14 mouse cellular contexts compared by ENCODE assay signal in genomic region chr11:52085857-52086203, GRCm38 (mm10). TPM values are rescaled to one million over a fixed set of nuclear protein-coding genes. Genes with fewer than 3 reads are reported as not detected.
DNase-seq lines count a peak whose midpoint lies in the region; ATAC-seq and TF ChIP-seq lines count a peak whose summit lies in the region.
"Had no signal": no experiment of that assay in that cellular context is flagged by ENCODE, and none has a peak within 500 bp of the region (broad histone marks: within the 10 kb centered on the region; RNA-seq: fewer than 3 reads in every experiment).

No protein-coding gene starts in this region.

- DNase-seq in hindbrain, embryonic 10.5 days (ENCODE audit: low spot score), result no peak
- DNase-seq in forebrain, embryonic 14.5 days (ENCODE audit: low spot score), result peak; percentile 57
- DNase-seq in midbrain, postnatal 0 days (ENCODE audit: low spot score), result peak; percentile 34
- no peak for DNase-seq in urinary bladder, adult 2 months (ENCODE audit: low spot score)
- no peak for DNase-seq in kidney, postnatal 25 days
- DNase-seq: gastrocnemius, postnatal 10 days; kidney, postnatal 36 days; thymus, postnatal 36 days had no signal

- H3K4me2 ChIP-seq in hindbrain, embryonic 12.5 days (replicated peaks), result peak overlapping the region; percentile 11; the same call in 1 of the 2 replicates
- peak overlapping the region; percentile 44 for H3K4me2 ChIP-seq in embryonic facial prominence, embryonic 13.5 days
- H3K4me2 ChIP-seq in forebrain, embryonic 14.5 days (ENCODE audit: low read length), result no peak overlapping the region
- 0 out of 2 replicates have a peak overlapping the region, but pooled peaks have one; percentile 18 for H3K4me2 ChIP-seq in midbrain, postnatal 0 days (ENCODE audit: low read depth, low read length, poor library complexity, severe bottlenecking)

- TF ChIP-seq CTCF in midbrain, postnatal 0 days (IDR thresholded peaks at IDR 0.05), result no peak

- no peak overlapping the region for H3K9ac ChIP-seq in hindbrain, embryonic 12.5 days
- H3K9ac ChIP-seq in embryonic facial prominence, embryonic 13.5 days, result peak overlapping the region; percentile 55; the same call in 1 of the 2 replicates
- H3K9ac ChIP-seq in forebrain, embryonic 14.5 days (ENCODE audit: low read length), result no peak overlapping the region
- H3K9ac ChIP-seq in midbrain, postnatal 0 days (replicated peaks; ENCODE audit: low read length, poor library complexity, severe bottlenecking), result no peak overlapping the region

- no peaks in the 10 kb centered on the region for H3K36me3 ChIP-seq in hindbrain, embryonic 12.5 days
- H3K36me3 ChIP-seq in hindbrain, embryonic 10.5 days, result no peaks in the 10 kb centered on the region
- no peaks in the 10 kb centered on the region for H3K36me3 ChIP-seq in embryonic facial prominence, embryonic 13.5 days
- no peaks in the 10 kb centered on the region for H3K36me3 ChIP-seq in forebrain, embryonic 14.5 days (ENCODE audit: control insufficient read depth, insufficient read depth, low read length)
- no peaks in the 10 kb centered on the region for H3K36me3 ChIP-seq in midbrain, postnatal 0 days (ENCODE audit: insufficient read depth, low read length)
- H3K36me3 ChIP-seq: G1E had no signal

- H3K27ac ChIP-seq in hindbrain, embryonic 12.5 days, result peak overlapping the region; percentile 36; the same call in 1 of the 2 replicates
- H3K27ac ChIP-seq in hindbrain, embryonic 10.5 days, result no peak overlapping the region
- H3K27ac ChIP-seq in embryonic facial prominence, embryonic 13.5 days, result peak overlapping the region; percentile 91
- peak overlapping the region; percentile 67 for H3K27ac ChIP-seq in forebrain, embryonic 14.5 days (ENCODE audit: low read depth, low read length)
- H3K27ac ChIP-seq in midbrain, postnatal 0 days (ENCODE audit: low read depth, low read length), result peak overlapping the region; percentile 79

- no peaks in the 10 kb centered on the region for H3K9me3 ChIP-seq in hindbrain, embryonic 12.5 days (replicated peaks)
- no peaks in the 10 kb centered on the region for H3K9me3 ChIP-seq in hindbrain, embryonic 10.5 days
- no peaks in the 10 kb centered on the region for H3K9me3 ChIP-seq in embryonic facial prominence, embryonic 13.5 days
- H3K9me3 ChIP-seq in forebrain, embryonic 14.5 days (replicated peaks; ENCODE audit: control insufficient read depth, low read length), result no peaks in the 10 kb centered on the region
- H3K9me3 ChIP-seq in midbrain, postnatal 0 days (ENCODE audit: low read length), result no peaks in the 10 kb centered on the region
- H3K9me3 ChIP-seq: G1E had no signal

- no peak overlapping the region for H3K4me3 ChIP-seq in hindbrain, embryonic 12.5 days
- H3K4me3 ChIP-seq in hindbrain, embryonic 10.5 days, result no peak overlapping the region
- peak overlapping the region; percentile 10; the same call in 1 of the 2 replicates for H3K4me3 ChIP-seq in embryonic facial prominence, embryonic 13.5 days
- no peak overlapping the region for H3K4me3 ChIP-seq in forebrain, embryonic 14.5 days (ENCODE audit: low read depth, low read length)
- H3K4me3 ChIP-seq in midbrain, postnatal 0 days (ENCODE audit: low read depth, low read length), result no peak overlapping the region

- H3K27me3 ChIP-seq in hindbrain, embryonic 12.5 days, result peaks cover 2% of the 10 kb centered on the region; the same call in 1 of the 2 replicates
- H3K27me3 ChIP-seq in hindbrain, embryonic 10.5 days (ENCODE audit: insufficient read depth, poor library complexity, severe bottlenecking), result no peaks in the 10 kb centered on the region
- H3K27me3 ChIP-seq in embryonic facial prominence, embryonic 13.5 days, result no peaks in the 10 kb centered on the region
- no peaks in the 10 kb centered on the region for H3K27me3 ChIP-seq in forebrain, embryonic 14.5 days (replicated peaks; ENCODE audit: control insufficient read depth, insufficient read depth, low read length)
- no peaks in the 10 kb centered on the region for H3K27me3 ChIP-seq in midbrain, postnatal 0 days (ENCODE audit: insufficient read depth, low read length)

- no peak for ATAC-seq in hindbrain, embryonic 12.5 days (ENCODE audit: low FRiP score)
- ATAC-seq in embryonic facial prominence, embryonic 13.5 days (ENCODE audit: insufficient number of reproducible peaks, insufficient read depth, low FRiP score, low TSS enrichment, low read depth), result no peak
- ATAC-seq in forebrain, embryonic 14.5 days, result peak; percentile 61; the same call in 1 of the 2 replicates
- ATAC-seq in midbrain, postnatal 0 days (ENCODE audit: low FRiP score), result peak; percentile 45; the same call in 1 of the 2 replicates

- H3K4me1 ChIP-seq in hindbrain, embryonic 12.5 days, result 0 out of 2 replicates have a peak, but pooled peaks cover 5% of the 10 kb centered on the region
- H3K4me1 ChIP-seq in hindbrain, embryonic 10.5 days (replicated peaks), result peaks cover 20% of the 10 kb centered on the region
- peaks cover 27% of the 10 kb centered on the region for H3K4me1 ChIP-seq in embryonic facial prominence, embryonic 13.5 days
- peaks cover 10% of the 10 kb centered on the region for H3K4me1 ChIP-seq in forebrain, embryonic 14.5 days (ENCODE audit: control insufficient read depth, insufficient read depth, low read length)
- peaks cover 3% of the 10 kb centered on the region for H3K4me1 ChIP-seq in midbrain, postnatal 0 days (ENCODE audit: insufficient read depth, low read length)

- 62% methylated on average over 4 of the region's 4 CpGs for WGBS in hindbrain, embryonic 12.5 days
- 72% methylated on average over 4 of the region's 4 CpGs for WGBS in hindbrain, embryonic 10.5 days
- WGBS in embryonic facial prominence, embryonic 13.5 days, result 48% methylated on average over 4 of the region's 4 CpGs
- WGBS in forebrain, embryonic 14.5 days, result 54% methylated on average over 4 of the region's 4 CpGs
- whole genome bisulfite sequencing in midbrain, postnatal 0 days, result 26% methylated on average over 4 of the region's 4 CpGs

RNA-seq across cellular contexts. Expression of gene Ppp2ca, which starts 12.7 kb away (rescaled TPM):
- polyA plus RNA-seq in hindbrain, embryonic 12.5 days (2016; fragmentation: Nextera tagmentation; extraction: Ambion mirVana), result 123 and 126 TPM in 2 replicates
- polyA plus RNA-seq in hindbrain, embryonic 10.5 days (2016; fragmentation: Nextera tagmentation; extraction: Ambion mirVana), result 84.2 and 97.8 TPM in 2 replicates
- 83.5 and 90.8 TPM in 2 replicates for polyA plus RNA-seq in embryonic facial prominence, embryonic 13.5 days (2015; fragmentation: Nextera tagmentation; extraction: Ambion mirVana)
- polyA plus RNA-seq in forebrain, embryonic 14.5 days (2014; fragmentation: Nextera tagmentation; extraction: Ambion mirVana), result 137 and 140 TPM in 2 replicates
- total RNA-seq in midbrain, postnatal 0 days (2014; rRNA removed), result 141 and 143 TPM in 2 replicates
- 107 and 114 TPM in 2 replicates for polyA plus RNA-seq in midbrain, postnatal 0 days (2015; fragmentation: Nextera tagmentation; extraction: Ambion mirVana)
- 49.0 and 50.1 TPM in 2 replicates for polyA plus RNA-seq in urinary bladder, adult 2 months (2012; rRNA removed)

RNA-seq across cellular contexts. Expression of gene Olfr1373, which starts 59.5 kb away (rescaled TPM):
- polyA plus RNA-seq in hindbrain, embryonic 12.5 days (2016; fragmentation: Nextera tagmentation; extraction: Ambion mirVana), result not detected in 2 replicates
- polyA plus RNA-seq in hindbrain, embryonic 10.5 days (2016; fragmentation: Nextera tagmentation; extraction: Ambion mirVana), result not detected in 2 replicates
- not detected in 2 replicates for polyA plus RNA-seq in embryonic facial prominence, embryonic 13.5 days (2015; fragmentation: Nextera tagmentation; extraction: Ambion mirVana)
- not detected in 2 replicates for polyA plus RNA-seq in forebrain, embryonic 14.5 days (2014; fragmentation: Nextera tagmentation; extraction: Ambion mirVana)
- not detected in 2 replicates for total RNA-seq in midbrain, postnatal 0 days (2014; rRNA removed)
- polyA plus RNA-seq in midbrain, postnatal 0 days (2015; fragmentation: Nextera tagmentation; extraction: Ambion mirVana), result not detected in 2 replicates
- not detected in 2 replicates for polyA plus RNA-seq in urinary bladder, adult 2 months (2012; rRNA removed)
- total RNA-seq: G1E; gastrocnemius, postnatal 10 days; left cerebral cortex, postnatal 4 days; neutrophil, adult 5-6 weeks had no signal
- polyA plus RNA-seq: G1E; small intestine, adult 2 months had no signal

Comparison
In these comparisons a context has a peak if more than half of its experiments do, and no peak if none do; other contexts are left out.
1. ATAC-seq: peak in forebrain, embryonic 14.5 days (single experiment) and midbrain, postnatal 0 days (single experiment); none in hindbrain, embryonic 12.5 days (single experiment) and embryonic facial prominence, embryonic 13.5 days (single experiment).
2. DNase-seq: peak in forebrain, embryonic 14.5 days (single experiment) and midbrain, postnatal 0 days (single experiment); none in hindbrain, embryonic 10.5 days (single experiment), urinary bladder, adult 2 months (single experiment) and kidney, postnatal 25 days (0 of 2).